Mouse (Mus musculus): ENCODE results near the gene Nme8. TPM values are rescaled to one million over a fixed set of nuclear protein-coding genes. Genes with fewer than 3 reads are reported as not detected.

Nme8 gene
- polyA plus RNA-seq, 1 experiment = 0.07 TPM

GRCm38 (mm10) chr13:19643519-19643918 is 54.1 kb downstream of the Nme8 start:
- DNase-seq (ENCODE audit: low read depth) = no peak

GRCm38 (mm10) chr13:19640203-19640851 is 57.3 kb downstream of the Nme8 start:
- DNase-seq (ENCODE audit: low read depth) = no peak

- DNase-seq (ENCODE audit: low read depth) = no peak
These were observed 61.5 kb downstream of the Nme8 start for GRCm38 (mm10) chr13:19636131-19636530.

- no peak for DNase-seq (ENCODE audit: low read depth)
These were observed 66.6 kb downstream of the Nme8 start for GRCm38 (mm10) chr13:19630768-19631709.

GRCm38 (mm10) chr13:19626473-19626872 is 71.1 kb downstream of the Nme8 start:
- no peak for DNase-seq (ENCODE audit: low read depth)

GRCm38 (mm10) chr13:19624632-19625320 is 72.8 kb downstream of the Nme8 start:
- no peak for DNase-seq (ENCODE audit: low read depth)

- DNase-seq (ENCODE audit: low read depth) = no peak
These were observed 74.2 kb downstream of the Nme8 start for GRCm38 (mm10) chr13:19623228-19623905.

- no peak for DNase-seq (ENCODE audit: low read depth)
These were observed 74.9 kb downstream of the Nme8 start, which contains the start of gene Sfrp4 for GRCm38 (mm10) chr13:19622573-19623227. Sfrp4 (plus strand) TSS chr13:19623104.

- DNase-seq (ENCODE audit: low read depth) = no peak
These were observed 78.2 kb downstream of the Nme8 start, which contains the start of gene Epdr1 for GRCm38 (mm10) chr13:19619216-19619927. Epdr1 (minus strand) TSS chr13:19619927.

GRCm38 (mm10) chr13:19618841-19619215 is 78.8 kb downstream of the Nme8 start:
- DNase-seq (ENCODE audit: low read depth) = no peak

- no peak for DNase-seq (ENCODE audit: low read depth)
These were observed 79.5 kb downstream of the Nme8 start for GRCm38 (mm10) chr13:19618081-19618480.

- DNase-seq (ENCODE audit: low read depth) = no peak
These were observed 83.3 kb downstream of the Nme8 start for GRCm38 (mm10) chr13:19614311-19614710.

- DNase-seq (ENCODE audit: low read depth) = no peak
These were observed 84.2 kb downstream of the Nme8 start for GRCm38 (mm10) chr13:19613426-19613825.

- DNase-seq (ENCODE audit: low read depth) = no peak
These were observed 84.6 kb downstream of the Nme8 start for GRCm38 (mm10) chr13:19612963-19613362.

GRCm38 (mm10) chr13:19612348-19612747 is 85.2 kb downstream of the Nme8 start:
- no peak for DNase-seq (ENCODE audit: low read depth)

GRCm38 (mm10) chr13:19608120-19608519 is 89.5 kb downstream of the Nme8 start:
- DNase-seq (ENCODE audit: low read depth) = no peak

GRCm38 (mm10) chr13:19604916-19605315 is 92.7 kb downstream of the Nme8 start:
- DNase-seq (ENCODE audit: low read depth) = no peak

GRCm38 (mm10) chr13:19603719-19604118 is 93.9 kb downstream of the Nme8 start:
- no peak for DNase-seq (ENCODE audit: low read depth)

GRCm38 (mm10) chr13:19602531-19602930 is 95.1 kb downstream of the Nme8 start:
- DNase-seq (ENCODE audit: low read depth) = no peak

- DNase-seq (ENCODE audit: low read depth) = peak; percentile 5
These were observed 98.4 kb downstream of the Nme8 start for GRCm38 (mm10) chr13:19599242-19599641.

Measured in gonadal fat pad, adult 2 months (tissue).